Mouse (Mus musculus): ENCODE data around the gene Fap. TPM values are rescaled to one million over a fixed set of nuclear protein-coding genes. Genes with fewer than 3 reads are reported as not detected.

The Fap gene
- polyA plus RNA-seq, 1 experiment from 2014 or later: 13.9 TPM

DNA sequence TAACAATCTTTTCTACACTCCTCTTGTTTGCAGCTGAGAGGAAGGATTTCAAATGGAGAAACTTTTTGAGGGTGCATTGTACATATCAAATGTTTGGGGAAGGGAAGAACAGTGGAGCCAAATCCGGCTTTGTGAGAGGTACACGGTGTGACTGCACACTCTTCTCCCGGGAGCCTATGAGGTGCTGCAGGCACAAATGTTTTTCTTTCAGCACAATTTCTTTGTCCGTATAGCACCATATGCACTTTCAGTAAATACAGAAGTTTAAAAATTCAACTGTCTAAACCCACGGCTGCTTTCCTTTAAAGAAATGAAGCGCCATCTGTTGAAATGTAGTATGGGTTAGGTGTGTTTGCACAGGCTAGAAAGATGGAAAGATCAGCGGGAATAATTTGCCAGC, 375 bp upstream of the Fap start:
- no peaks in the 10 kb centered on the region for H3K27me3 ChIP-seq
- H3K9ac ChIP-seq: no peak overlapping the region
- H3K4me2 ChIP-seq (replicated peaks): peak overlapping the region; percentile 41
- peak; percentile 36; the same call in 1 of the 2 replicates for ATAC-seq (ENCODE audit: insufficient number of reproducible peaks, insufficient read depth, low FRiP score, low TSS enrichment)
- H3K4me3 ChIP-seq: no peak overlapping the region
- H3K4me1 ChIP-seq: peaks cover 7% of the 10 kb centered on the region; the same call in 1 of the 2 replicates
- peak overlapping the region; percentile 80 for H3K27ac ChIP-seq
- WGBS: 39% methylated on average over 7 of the region's 7 CpGs
- no peaks in the 10 kb centered on the region for H3K9me3 ChIP-seq
- H3K36me3 ChIP-seq: no peaks in the 10 kb centered on the region

DNA sequence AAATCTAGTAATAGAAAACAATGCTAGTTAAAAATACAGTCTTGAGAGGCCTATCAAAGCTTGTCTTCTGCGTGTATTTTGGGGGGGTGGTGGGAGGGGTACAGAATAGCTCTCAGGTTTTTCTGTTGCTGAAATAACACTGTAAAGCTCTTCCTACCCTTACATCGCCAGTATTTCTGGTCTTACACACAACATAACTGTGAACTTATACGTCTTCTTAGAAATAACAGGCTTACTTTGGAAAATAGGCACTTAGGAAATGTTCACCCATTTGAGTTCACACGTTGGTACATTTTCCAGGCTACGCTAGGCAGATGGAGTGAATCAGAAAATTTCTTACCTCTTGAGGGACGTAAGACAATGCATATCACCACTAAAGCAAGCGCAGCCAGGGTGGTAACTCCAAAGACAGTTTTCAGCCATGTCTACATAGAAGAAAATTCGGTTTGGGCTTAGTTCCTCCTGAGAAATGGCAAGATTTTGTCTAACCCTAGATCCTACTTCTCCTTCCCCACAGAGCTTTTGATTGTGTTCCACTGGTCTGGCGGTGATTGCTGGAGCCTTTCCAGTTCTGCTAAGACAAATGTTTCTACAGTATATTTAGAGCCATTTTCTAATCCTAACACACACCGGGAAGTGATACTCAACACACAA, 649 bp downstream of the Fap start:
- no peak; the same call in 1 of the 2 replicates for ATAC-seq (ENCODE audit: insufficient number of reproducible peaks, insufficient read depth, low FRiP score, low TSS enrichment)
- peak overlapping the region; percentile 41 for H3K4me2 ChIP-seq (replicated peaks)
- H3K27ac ChIP-seq: peak overlapping the region; percentile 80
- no peaks in the 10 kb centered on the region for H3K36me3 ChIP-seq
- H3K9ac ChIP-seq: no peak overlapping the region
- H3K9me3 ChIP-seq: no peaks in the 10 kb centered on the region
- peak overlapping the region; percentile 22 for H3K4me3 ChIP-seq
- peaks cover 7% of the 10 kb centered on the region; the same call in 1 of the 2 replicates for H3K4me1 ChIP-seq
- H3K27me3 ChIP-seq: no peaks in the 10 kb centered on the region
- WGBS: 53% methylated on average over 10 of the region's 10 CpGs

DNA sequence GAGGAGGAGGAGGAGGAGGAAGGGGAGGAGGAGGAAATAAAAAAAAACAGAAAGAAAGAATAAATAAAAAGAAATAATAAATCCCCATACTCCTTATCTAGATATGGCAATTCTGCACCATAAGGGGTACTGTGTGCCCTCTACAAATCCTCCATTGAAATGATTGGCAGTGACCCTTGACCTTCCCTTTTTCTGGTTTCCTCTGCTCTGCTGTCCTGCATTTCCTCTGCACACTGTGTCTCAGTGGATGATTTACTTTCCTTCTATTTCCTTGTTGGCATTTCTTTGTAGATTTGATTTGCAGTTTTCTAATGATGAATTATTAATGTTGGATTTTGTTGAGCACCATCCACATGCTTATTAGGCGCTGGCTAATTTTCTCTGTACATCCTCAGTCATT, 9.2 kb downstream of the Fap start:
- 85% methylated on average over 1 of the region's 1 CpGs for WGBS
- no peak overlapping the region for H3K4me3 ChIP-seq
- H3K9ac ChIP-seq: no peak overlapping the region
- H3K36me3 ChIP-seq: no peaks in the 10 kb centered on the region
- H3K4me1 ChIP-seq: peaks cover 7% of the 10 kb centered on the region; the same call in 1 of the 2 replicates
- no peak for ATAC-seq (ENCODE audit: insufficient number of reproducible peaks, insufficient read depth, low FRiP score, low TSS enrichment)
- no peaks in the 10 kb centered on the region for H3K9me3 ChIP-seq
- no peak overlapping the region for H3K4me2 ChIP-seq (replicated peaks)
- no peaks in the 10 kb centered on the region for H3K27me3 ChIP-seq
- H3K27ac ChIP-seq: no peak overlapping the region

DNA sequence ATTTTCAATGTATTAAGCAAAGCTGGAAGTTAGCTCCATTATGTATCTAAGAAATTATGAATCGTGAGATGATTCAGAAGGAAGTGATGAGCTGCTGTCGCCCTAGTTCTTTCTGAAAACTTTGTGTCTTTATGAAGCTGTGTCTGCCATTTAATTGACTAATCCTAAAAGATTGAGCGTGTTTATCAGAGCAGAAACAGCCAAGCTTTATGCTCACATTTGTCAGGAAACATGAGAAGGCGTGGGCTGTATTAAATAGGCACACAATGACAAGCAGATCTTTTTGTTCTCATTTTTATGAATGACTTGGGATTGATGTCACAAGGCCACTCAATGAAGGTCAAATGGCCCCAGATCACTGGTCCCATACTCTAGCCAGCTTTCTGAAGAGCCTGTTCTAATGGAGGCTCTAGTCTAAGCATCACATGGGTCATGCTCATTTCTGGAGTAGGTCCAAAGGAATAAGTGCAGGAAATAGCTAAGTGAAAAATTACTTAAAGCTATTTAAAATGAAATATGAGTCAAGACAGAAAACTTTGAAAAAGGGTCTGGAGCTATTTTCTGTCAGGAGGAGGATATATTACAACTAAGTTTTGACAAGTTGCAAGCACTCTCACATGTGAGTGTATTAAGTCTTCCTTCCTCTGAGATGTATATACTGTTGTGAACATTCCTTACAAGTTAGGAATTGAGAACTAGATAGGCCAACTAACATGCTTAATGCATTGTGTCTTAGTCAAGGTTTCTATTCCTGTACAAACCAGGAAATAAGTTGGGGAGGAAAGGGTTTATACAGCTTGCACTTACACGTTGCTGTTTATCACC, 11.0 kb downstream of the Fap start:
- no peak overlapping the region for H3K9ac ChIP-seq
- H3K27ac ChIP-seq: no peak overlapping the region
- H3K9me3 ChIP-seq: no peaks in the 10 kb centered on the region
- H3K4me2 ChIP-seq (replicated peaks): no peak overlapping the region
- peaks cover 7% of the 10 kb centered on the region; the same call in 1 of the 2 replicates for H3K4me1 ChIP-seq
- no peak overlapping the region for H3K4me3 ChIP-seq
- no peaks in the 10 kb centered on the region for H3K36me3 ChIP-seq
- WGBS: 69% methylated on average over 5 of the region's 5 CpGs
- no peaks in the 10 kb centered on the region for H3K27me3 ChIP-seq
- ATAC-seq (ENCODE audit: insufficient number of reproducible peaks, insufficient read depth, low FRiP score, low TSS enrichment): 0 out of 2 replicates have a peak, but pooled peaks have one; percentile 72

DNA sequence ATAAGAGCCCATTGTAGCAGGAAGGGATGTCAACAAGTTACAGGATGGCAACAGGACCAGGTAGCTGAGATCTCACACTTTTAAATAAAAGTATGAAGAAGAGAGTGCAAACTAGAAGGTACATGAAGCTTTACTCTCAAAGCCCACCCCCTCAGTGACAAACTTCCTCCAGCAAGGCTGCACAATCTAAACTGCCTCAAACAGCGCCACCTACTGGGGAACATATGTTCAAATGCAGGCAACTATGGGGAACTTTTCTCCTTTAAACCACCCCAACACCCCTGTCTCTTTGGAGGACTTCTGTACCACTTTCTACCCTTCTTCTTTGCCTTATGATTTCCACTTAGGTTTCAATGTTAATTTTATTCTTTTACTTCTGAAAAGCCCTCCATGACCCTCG, 16.5 kb downstream of the Fap start:
- no peak overlapping the region for H3K4me3 ChIP-seq
- H3K36me3 ChIP-seq: no peaks in the 10 kb centered on the region
- no peak for ATAC-seq (ENCODE audit: insufficient number of reproducible peaks, insufficient read depth, low FRiP score, low TSS enrichment)
- no peaks in the 10 kb centered on the region for H3K9me3 ChIP-seq
- H3K4me1 ChIP-seq: no peaks in the 10 kb centered on the region
- H3K4me2 ChIP-seq (replicated peaks): no peak overlapping the region
- H3K27ac ChIP-seq: no peak overlapping the region
- H3K27me3 ChIP-seq: no peaks in the 10 kb centered on the region
- WGBS: 86% methylated on average over 2 of the region's 2 CpGs
- no peak overlapping the region for H3K9ac ChIP-seq

DNA sequence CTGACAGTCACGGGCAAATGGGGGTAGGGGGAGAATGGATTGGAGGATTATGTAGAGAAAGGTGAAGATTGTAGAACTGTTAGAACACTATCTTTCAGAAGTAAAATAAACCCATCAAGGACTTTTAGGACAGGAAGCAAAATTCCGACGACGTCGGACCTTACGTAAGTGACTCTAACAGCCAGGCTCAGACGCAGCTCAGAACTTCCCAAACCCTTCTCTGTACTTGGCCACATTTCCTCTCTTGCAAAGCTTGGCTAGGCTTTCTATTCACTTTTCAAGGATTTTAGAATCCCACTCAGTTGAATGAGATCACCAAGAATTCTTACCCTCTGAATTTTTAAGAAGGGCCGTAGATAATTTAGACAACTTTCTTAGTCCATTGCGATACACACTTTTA, 17.5 kb downstream of the Fap start:
- no peaks in the 10 kb centered on the region for H3K9me3 ChIP-seq
- H3K36me3 ChIP-seq: no peaks in the 10 kb centered on the region
- WGBS: 90% methylated on average over 9 of the region's 9 CpGs
- H3K9ac ChIP-seq: no peak overlapping the region
- H3K4me3 ChIP-seq: no peak overlapping the region
- H3K27ac ChIP-seq: no peak overlapping the region
- no peaks in the 10 kb centered on the region for H3K27me3 ChIP-seq
- H3K4me1 ChIP-seq: no peaks in the 10 kb centered on the region
- no peak for ATAC-seq (ENCODE audit: insufficient number of reproducible peaks, insufficient read depth, low FRiP score, low TSS enrichment)
- no peak overlapping the region for H3K4me2 ChIP-seq (replicated peaks)

DNA sequence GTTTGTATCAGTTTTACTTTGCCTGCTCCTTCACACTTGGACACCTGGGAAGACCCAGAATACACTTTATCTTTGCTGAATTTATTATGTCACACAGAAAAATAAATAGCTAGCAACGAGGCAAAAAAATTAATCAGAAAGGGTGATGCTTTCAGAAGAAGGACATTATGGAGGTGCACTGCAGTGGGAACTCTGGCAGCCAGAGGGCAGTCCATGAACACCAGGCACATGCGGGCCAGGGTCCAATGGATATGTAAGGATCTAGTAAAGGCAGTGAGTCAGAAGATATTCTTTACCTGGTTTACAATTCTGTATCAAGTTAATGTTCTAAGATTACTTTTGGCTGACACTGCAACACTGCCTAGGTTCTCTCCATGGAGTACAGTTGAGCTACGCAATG, 24.2 kb downstream of the Fap start:
- Histone ChIP-seq H3K4me3 (no peak overlapping the region), H3K36me3 (no peaks in the 10 kb centered on the region), H3K9me3 (no peaks in the 10 kb centered on the region), H3K27ac (no peak overlapping the region), H3K27me3 (no peaks in the 10 kb centered on the region), H3K4me1 (no peaks in the 10 kb centered on the region), H3K9ac (no peak overlapping the region), H3K4me2 (replicated peaks) (no peak overlapping the region)
- ATAC-seq (ENCODE audit: insufficient number of reproducible peaks, insufficient read depth, low FRiP score, low TSS enrichment): no peak
- WGBS: 81% methylated on average over 3 of the region's 3 CpGs

DNA sequence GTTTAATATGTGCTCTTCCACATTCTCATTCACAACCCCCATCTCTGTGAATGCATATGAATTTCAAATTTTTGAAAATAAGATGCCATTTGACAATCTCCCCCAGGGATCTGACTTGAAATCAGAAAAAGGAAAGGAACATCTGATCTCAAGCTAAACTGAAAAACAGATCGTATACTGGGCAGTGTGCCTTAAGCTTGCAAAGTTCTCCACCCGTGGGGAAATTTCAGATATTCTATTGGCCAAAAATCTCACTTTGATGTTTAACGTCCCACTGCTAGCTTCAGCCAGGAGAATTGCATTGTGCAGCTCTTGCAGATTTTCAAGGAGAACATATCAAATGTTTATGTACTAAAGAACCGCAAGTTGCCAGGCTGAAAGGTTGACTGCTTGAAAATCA, 24.7 kb downstream of the Fap start:
- no peak overlapping the region for H3K4me2 ChIP-seq (replicated peaks)
- no peak overlapping the region for H3K4me3 ChIP-seq
- no peak overlapping the region for H3K9ac ChIP-seq
- H3K9me3 ChIP-seq: no peaks in the 10 kb centered on the region
- no peak overlapping the region for H3K27ac ChIP-seq
- ATAC-seq (ENCODE audit: insufficient number of reproducible peaks, insufficient read depth, low FRiP score, low TSS enrichment): no peak
- no peaks in the 10 kb centered on the region for H3K4me1 ChIP-seq
- H3K36me3 ChIP-seq: no peaks in the 10 kb centered on the region
- no peaks in the 10 kb centered on the region for H3K27me3 ChIP-seq
- WGBS: 77% methylated on average over 4 of the region's 4 CpGs

DNA sequence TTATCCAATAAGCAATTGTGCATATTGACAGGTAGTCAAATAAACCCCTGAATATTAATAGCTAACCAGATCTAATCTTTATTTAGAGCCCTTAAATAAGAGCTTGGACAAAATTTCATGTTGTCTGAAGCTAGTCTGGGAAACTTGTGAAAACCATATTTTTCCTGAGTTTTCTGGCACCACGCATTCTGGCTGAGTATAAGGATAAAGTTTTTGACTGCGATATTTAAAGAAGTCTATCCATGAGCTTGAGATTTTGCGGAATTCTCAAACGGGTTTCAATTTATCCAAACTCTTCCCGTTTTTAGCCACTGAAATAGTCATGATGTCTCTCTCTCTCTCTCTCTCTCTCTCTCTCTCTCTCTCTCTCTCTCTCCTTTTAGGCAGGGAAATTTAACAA, 25.8 kb downstream of the Fap start:
- Histone ChIP-seq H3K27me3 (no peaks in the 10 kb centered on the region), H3K9me3 (no peaks in the 10 kb centered on the region), H3K4me3 (no peak overlapping the region), H3K9ac (no peak overlapping the region), H3K27ac (no peak overlapping the region), H3K4me2 (replicated peaks) (no peak overlapping the region), H3K4me1 (no peaks in the 10 kb centered on the region), H3K36me3 (no peaks in the 10 kb centered on the region)
- ATAC-seq (ENCODE audit: insufficient number of reproducible peaks, insufficient read depth, low FRiP score, low TSS enrichment): no peak
- 93% methylated on average over 5 of the region's 5 CpGs for WGBS

DNA sequence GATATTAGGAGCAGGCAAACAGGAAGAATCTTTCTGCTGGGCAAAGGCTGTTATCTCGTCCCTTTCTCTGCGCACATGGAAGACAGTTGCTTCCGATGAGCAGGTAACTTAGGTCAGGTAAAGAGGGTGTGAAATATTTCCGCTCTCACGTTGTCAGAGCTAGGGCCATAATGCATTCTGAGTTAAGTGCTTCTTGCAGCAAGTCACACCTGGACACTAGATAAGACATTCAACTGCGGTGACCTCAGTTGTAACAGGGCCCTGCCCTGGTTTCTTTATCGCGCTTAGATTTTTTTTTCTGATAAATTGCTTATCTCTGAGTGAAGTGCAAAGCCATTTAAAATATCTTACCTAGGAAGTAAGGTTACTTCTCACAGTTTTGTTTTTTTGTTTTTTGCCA, 38.4 kb downstream of the Fap start:
- no peak for ATAC-seq (ENCODE audit: insufficient number of reproducible peaks, insufficient read depth, low FRiP score, low TSS enrichment)
- no peaks in the 10 kb centered on the region for H3K36me3 ChIP-seq
- WGBS: 90% methylated on average over 8 of the region's 8 CpGs
- H3K27me3 ChIP-seq: no peaks in the 10 kb centered on the region
- no peaks in the 10 kb centered on the region for H3K9me3 ChIP-seq
- H3K27ac ChIP-seq: no peak overlapping the region
- no peaks in the 10 kb centered on the region for H3K4me1 ChIP-seq
- H3K9ac ChIP-seq: no peak overlapping the region
- H3K4me2 ChIP-seq (replicated peaks): no peak overlapping the region
- no peak overlapping the region for H3K4me3 ChIP-seq

DNA sequence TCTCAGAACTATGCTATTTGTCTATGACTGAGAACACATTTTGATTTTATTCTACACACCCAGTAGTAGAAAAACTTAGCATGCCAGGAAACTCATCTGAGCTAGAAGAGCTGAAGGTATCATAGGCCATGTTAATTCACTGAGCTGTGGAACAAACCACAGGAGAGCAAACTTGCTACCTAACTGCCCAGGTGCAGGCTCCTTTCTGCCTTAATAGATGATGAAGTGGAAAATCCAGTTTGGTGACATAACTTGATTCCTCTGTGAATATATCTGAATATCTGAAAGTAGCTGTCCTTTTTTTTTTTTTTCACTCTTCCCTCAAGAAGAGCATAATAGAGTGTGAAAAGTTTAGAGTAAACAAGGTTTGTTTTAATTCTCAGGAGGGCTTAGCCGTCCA, 42.8 kb downstream of the Fap start:
- ATAC-seq (ENCODE audit: insufficient number of reproducible peaks, insufficient read depth, low FRiP score, low TSS enrichment): no peak
- no peak overlapping the region for H3K4me3 ChIP-seq
- H3K27ac ChIP-seq: no peak overlapping the region
- no peaks in the 10 kb centered on the region for H3K27me3 ChIP-seq
- no peaks in the 10 kb centered on the region for H3K4me1 ChIP-seq
- 71% methylated on average over 1 of the region's 1 CpGs for whole genome bisulfite sequencing
- no peak overlapping the region for H3K4me2 ChIP-seq (replicated peaks)
- no peaks in the 10 kb centered on the region for H3K9me3 ChIP-seq
- H3K9ac ChIP-seq: no peak overlapping the region
- H3K36me3 ChIP-seq: no peaks in the 10 kb centered on the region

DNA sequence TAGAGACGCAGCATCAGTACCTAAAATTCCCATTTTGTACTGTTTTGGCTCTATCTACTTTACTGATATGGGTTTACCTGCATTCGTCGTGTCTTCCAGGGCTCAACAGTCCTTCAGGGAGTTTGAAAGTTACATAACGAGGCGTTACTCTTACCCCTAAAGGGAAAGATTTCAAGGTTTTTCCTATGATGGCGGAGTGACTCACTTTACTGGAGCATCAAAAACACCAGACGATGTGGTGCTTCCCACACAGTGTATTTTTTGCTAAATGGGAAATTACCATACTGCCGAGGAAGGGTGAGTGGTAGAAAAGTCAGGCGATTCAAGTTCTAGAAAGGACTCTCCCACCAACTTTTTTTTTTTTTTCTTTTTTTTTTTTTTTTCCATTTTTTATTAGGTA, 47.5 kb downstream of the Fap start:
- no peak overlapping the region for H3K9ac ChIP-seq
- 88% methylated on average over 9 of the region's 9 CpGs for WGBS
- ATAC-seq (ENCODE audit: insufficient number of reproducible peaks, insufficient read depth, low FRiP score, low TSS enrichment): no peak

More for the DNA sequence above, 47.5 kb downstream of the Fap start:
- H3K9me3 ChIP-seq: no peaks in the 10 kb centered on the region
- no peak overlapping the region for H3K4me2 ChIP-seq (replicated peaks)
- no peak overlapping the region for H3K4me3 ChIP-seq
- H3K27me3 ChIP-seq: no peaks in the 10 kb centered on the region
- H3K27ac ChIP-seq: no peak overlapping the region
- H3K4me1 ChIP-seq: no peaks in the 10 kb centered on the region
- no peaks in the 10 kb centered on the region for H3K36me3 ChIP-seq

All from embryonic facial prominence, embryonic 12.5 days (tissue).